8 mouse cellular contexts compared by ENCODE assay signal in the genomic region with DNA sequence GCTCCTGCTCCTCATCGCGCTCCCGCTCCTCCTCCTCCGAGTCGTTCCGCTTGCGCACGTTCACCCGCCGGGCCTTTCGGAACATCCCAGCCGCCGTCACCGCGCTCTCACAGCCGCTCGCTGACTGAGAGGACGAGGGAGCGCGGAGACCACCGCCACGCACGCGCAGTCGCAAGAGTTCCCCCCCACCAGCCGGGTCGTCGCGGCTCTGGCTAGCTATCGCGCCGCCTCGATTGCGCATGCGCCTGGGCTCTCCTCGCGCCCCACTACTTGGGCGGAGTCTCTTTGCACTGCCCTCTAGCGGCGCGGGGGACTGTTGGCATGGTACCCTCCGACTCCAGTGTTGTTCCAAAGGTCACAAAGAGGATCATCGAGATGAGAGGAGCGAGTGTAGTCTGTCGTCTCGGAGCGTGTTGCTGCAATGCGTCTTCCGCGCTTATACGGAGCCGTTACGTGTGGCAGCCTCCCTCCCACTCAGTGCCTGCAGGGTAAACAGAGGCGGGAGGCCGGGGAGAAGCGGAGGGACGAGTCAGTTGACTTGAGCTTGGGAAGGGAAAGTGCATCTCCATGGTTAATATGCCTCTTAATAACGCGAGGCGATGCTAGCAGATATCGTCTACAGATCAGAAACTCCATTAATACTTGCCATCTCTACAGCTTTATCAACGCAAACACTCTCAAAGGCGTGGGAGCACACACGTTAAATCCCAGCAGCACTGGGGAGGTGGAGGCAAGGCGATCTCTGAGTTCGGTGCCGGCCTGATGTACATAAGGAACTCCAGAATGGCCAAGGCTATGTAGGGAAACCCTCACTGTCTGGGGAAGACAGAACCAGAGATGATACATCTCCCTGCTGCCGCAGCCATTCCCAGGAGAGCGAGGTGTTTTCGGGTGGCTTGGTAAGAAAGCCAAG. TPM values are rescaled to one million over a fixed set of nuclear protein-coding genes. Genes with fewer than 3 reads are reported as not detected.
DNase-seq lines count a peak whose midpoint lies in the region; ATAC-seq lines count a peak whose summit lies in the region.

A gene (minus strand): TSS at position 274 of the 913 bp plus-strand sequence.

- H3K4me3 ChIP-seq in hindbrain, embryonic 12.5 days: peak within 1 kb of the TSS; percentile 98

- H3K9me3 ChIP-seq in hindbrain, embryonic 12.5 days (replicated peaks): no peaks in the 10 kb centered on the region

- H3K27me3 ChIP-seq in hindbrain, embryonic 12.5 days: no peaks in the 10 kb centered on the region

- WGBS in hindbrain, embryonic 12.5 days: 2% methylated on average over 63 of the region's 70 CpGs

- H3K4me1 ChIP-seq in hindbrain, embryonic 12.5 days: peaks cover 20% of the 10 kb centered on the region

- H3K9ac ChIP-seq in hindbrain, embryonic 12.5 days: peak within 1 kb of the TSS; percentile 96

- H3K4me2 ChIP-seq in hindbrain, embryonic 12.5 days (replicated peaks): peak within 1 kb of the TSS; percentile 75

- H3K27ac ChIP-seq in hindbrain, embryonic 12.5 days: peak within 1 kb of the TSS; percentile 98

- H3K36me3 ChIP-seq in hindbrain, embryonic 12.5 days: peaks cover 11% of the 10 kb centered on the region; the same call in 1 of the 2 replicates

- DNase-seq in NIH3T3 (ENCODE audit: low read depth): peak; percentile 98
- DNase-seq in cerebellum, postnatal 10 days: peak; percentile 100
- peak; percentile 96 to 99 for DNase-seq in frontal cortex, postnatal 10 days (ENCODE audit: low spot score in 2 of 2)
- DNase-seq in layer of hippocampus, postnatal 14 days (ENCODE audit: low spot score in 2 of 2): peak; percentile 99
- DNase-seq in lung, postnatal 14 days: peak; percentile 99
- peak; percentile 100 for DNase-seq in retina, adult 2 months (ENCODE audit: low read depth, low spot score)
- peak; percentile 99 for DNase-seq in thymus, postnatal 36 days

- ATAC-seq in hindbrain, embryonic 12.5 days (ENCODE audit: low FRiP score): peak; percentile 99

RNA-seq across cellular contexts. Expression of the gene that starts here (rescaled TPM):
- polyA plus RNA-seq in hindbrain, embryonic 12.5 days (2016; fragmentation: Nextera tagmentation; extraction: Ambion mirVana): 104 and 113 TPM in 2 replicates
- total RNA-seq in layer of hippocampus, postnatal 14 days (2021): 10 to 100 TPM; 64.1 to 70.3 TPM

Comparison
In these comparisons a context has a peak if more than half of its experiments do, and no peak if none do; other contexts are left out.
1. Peak in every context shown above with its lines: DNase-seq, ATAC-seq, H3K4me3 ChIP-seq and H3K27ac ChIP-seq.